Mouse (Mus musculus): Measurements from ENCODE around the gene Dlgap5. TPM values are rescaled to one million over a fixed set of nuclear protein-coding genes. Genes with fewer than 3 reads are reported as not detected.

Dlgap5 gene
- total RNA-seq, 1 experiment from 2014 or later, result 60.2 TPM

DNA sequence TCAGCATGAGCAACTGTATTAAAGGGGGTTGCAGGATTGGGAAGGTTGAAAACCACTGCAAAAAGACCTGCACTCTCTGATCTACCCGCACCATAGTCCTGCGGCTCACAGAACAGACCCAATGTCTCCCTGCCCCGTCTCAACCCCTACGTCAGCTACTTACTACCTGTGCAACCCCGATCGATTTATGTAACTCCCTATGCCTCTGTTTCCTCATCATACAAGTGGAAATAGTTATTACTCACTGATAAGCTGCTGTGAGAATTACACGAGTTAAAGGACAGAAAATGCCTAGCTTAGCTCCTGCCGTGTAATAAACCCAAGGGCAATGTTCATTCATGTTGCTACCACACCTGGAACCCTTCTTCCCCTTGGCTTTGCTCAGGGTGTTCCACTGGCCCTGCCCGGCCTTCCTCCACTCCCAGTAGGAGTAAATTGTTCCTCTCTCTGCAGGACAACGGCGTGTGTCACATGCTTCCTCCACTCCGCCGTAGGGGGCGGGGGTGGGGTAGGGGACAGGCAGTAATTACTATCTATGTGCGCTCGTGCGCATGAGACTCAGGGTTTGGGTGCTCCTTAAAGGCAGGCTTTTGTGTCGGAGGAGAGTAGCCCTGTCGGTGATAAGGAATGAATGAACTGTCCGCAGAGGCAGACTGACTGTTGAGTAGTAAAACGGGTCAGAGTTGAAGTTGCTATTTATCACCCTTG is 53.3 kb downstream of the Dlgap5 start:
- peak; percentile 28 to 34; a peak in 3 of 4 replicates for ATAC-seq (replicated peaks in 1 of 2; ENCODE audit: insufficient read depth in 1 of 2, low FRiP score in 2 of 2, low TSS enrichment in 1 of 2, low read depth in 1 of 2, poor library complexity in 2 of 2, severe bottlenecking in 2 of 2)

DNA sequence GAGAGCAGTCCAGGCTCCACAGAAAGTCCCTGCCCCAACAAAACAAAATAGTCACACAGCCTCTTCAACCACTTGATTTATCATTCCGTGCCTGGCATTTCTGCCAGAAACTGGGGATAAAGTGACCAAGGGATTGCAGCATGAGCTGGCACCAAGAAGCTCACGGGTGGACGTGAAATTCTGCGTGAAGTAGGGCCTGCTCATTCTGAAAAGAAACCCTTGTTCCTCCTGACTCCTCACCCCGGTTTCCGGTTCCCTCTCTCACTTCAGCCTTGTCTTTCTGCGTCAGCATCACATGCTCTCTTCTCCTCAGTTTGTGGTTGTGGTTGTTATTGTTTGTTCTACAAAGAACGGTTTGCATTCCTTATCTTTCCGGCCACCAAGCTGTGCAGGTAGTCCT is 56.3 kb downstream of the Dlgap5 start:
- no peak for ATAC-seq (replicated peaks in 1 of 2; ENCODE audit: insufficient read depth in 1 of 2, low FRiP score in 2 of 2, low TSS enrichment in 1 of 2, low read depth in 1 of 2, poor library complexity in 2 of 2, severe bottlenecking in 2 of 2)

DNA sequence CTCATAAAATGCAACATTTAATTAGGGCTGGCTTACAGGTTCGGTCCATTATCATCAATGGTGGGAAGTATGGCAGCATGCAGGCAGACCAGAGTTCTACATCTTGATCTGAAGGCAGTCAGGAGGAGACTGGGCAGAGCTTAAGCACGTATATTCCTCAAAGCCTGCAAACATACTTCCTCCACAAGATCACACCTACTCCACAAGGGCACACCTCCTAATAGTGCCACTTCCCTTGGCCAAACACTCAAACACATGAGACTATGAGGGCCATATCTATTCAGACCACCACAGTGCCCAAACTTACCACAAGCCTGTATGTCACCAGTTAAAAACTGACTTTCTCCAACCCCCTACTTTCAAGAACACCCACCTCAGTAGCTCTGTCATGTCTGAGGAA is 56.8 kb downstream of the Dlgap5 start:
- ATAC-seq (replicated peaks in 1 of 2; ENCODE audit: insufficient read depth in 1 of 2, low FRiP score in 2 of 2, low TSS enrichment in 1 of 2, low read depth in 1 of 2, poor library complexity in 2 of 2, severe bottlenecking in 2 of 2), result no peak

DNA sequence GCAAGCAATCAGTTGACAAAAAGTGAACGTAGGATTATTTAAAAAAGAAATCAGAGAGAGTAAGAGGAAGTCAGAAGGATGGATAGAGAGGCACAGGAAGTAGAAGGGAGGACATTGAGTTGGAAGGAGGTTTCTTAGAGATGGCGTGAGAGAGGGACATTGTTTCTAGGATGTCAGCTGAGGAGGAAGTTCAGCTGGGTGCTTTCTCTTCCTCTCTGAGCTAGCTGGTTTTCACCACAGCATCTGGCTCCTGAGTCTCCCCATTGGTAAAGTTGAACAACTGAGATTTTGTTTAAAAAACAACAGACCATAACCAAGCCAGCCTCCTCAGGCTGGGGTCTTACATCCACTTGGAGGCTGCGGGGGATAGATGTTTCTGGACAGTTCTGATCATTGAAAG is 58.6 kb downstream of the Dlgap5 start:
- ATAC-seq (replicated peaks in 1 of 2; ENCODE audit: insufficient read depth in 1 of 2, low FRiP score in 2 of 2, low TSS enrichment in 1 of 2, low read depth in 1 of 2, poor library complexity in 2 of 2, severe bottlenecking in 2 of 2), result no peak

DNA sequence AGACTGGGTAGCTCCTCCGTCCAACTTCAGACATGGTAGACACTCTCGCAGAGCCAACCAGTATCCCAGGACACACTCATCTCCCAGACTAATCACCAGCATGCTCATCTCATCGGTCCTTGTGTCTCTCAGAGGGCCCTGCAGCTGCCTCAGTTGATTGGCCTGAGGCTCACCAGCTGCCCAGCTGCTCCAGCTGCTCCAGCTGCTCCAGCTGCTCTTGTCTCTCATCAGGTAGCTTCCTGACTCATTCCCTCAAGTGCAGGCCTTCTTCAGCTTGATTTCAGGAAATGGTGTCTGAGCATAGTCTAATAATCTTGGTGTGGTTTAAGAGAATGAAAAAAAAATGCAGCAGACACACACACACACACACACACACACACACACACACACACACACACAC is 61.6 kb downstream of the Dlgap5 start:
- no peak for ATAC-seq (replicated peaks in 1 of 2; ENCODE audit: insufficient read depth in 1 of 2, low FRiP score in 2 of 2, low TSS enrichment in 1 of 2, low read depth in 1 of 2, poor library complexity in 2 of 2, severe bottlenecking in 2 of 2)

DNA sequence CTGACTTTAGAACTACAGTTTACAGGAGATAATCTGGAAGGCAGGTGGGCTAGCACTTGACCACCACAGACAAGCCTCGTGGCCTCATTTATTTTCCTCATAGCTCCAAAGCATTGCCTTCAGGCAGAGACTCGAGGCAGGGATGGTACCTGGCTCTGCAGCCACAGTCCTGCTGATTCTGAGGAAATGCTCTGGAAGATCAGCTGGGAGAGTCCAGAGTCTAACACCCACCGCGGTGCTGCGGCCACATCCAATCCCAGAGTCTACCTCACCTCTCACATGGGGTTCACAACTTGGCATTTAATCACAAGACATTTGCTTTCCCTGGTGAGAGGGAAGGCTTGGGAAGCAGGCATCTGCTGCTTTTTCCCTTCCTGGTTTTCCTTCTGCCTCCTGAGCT is 63.3 kb downstream of the Dlgap5 start:
- ATAC-seq (replicated peaks in 1 of 2; ENCODE audit: insufficient read depth in 1 of 2, low FRiP score in 2 of 2, low TSS enrichment in 1 of 2, low read depth in 1 of 2, poor library complexity in 2 of 2, severe bottlenecking in 2 of 2), result no peak

DNA sequence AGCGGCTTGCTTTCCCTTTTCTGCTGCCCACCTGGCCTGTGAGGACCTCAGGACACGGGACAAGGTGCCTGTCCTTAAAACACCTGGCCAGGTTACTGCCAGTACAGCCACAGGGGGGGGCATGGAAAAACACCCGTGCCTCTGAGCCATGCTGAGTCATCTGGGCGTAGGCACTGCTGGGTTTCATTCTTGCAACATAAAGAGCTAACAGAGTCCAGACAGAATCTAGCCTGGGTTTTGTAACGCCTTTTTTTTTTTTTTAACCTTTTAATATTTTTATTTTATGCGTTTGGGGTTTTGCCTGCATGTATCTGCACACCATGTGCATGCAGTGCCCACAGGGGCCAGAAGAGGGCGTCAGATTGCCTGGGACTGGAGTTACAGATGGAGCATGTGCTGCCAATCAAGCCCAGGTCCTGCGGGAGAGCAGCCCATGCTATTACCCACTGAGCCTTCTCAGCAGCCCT is 64.1 kb downstream of the Dlgap5 start:
- peak; percentile 32 to 48; a peak in 1 of 4 replicates for ATAC-seq (replicated peaks in 1 of 2; ENCODE audit: insufficient read depth in 1 of 2, low FRiP score in 2 of 2, low TSS enrichment in 1 of 2, low read depth in 1 of 2, poor library complexity in 2 of 2, severe bottlenecking in 2 of 2)

DNA sequence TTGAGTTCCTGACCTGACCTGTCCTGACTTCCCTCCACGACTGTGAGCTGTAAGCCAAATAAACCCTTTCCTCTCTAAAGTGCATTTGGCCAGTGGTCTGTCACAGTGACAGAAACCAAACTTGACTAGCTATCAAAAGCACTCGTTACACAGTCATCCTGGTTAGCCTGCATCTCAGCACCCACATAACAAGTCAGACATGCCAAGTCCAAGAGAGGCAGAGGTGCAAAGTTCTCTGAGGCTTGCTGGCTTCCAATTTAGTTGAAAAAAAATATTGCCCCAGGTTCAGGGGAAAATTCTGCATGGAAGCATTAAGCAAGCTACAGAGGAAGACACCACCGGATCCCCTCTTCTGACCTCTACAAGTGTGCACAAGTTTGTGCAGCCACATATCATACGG is 65.0 kb downstream of the Dlgap5 start:
- no peak for ATAC-seq (replicated peaks in 1 of 2; ENCODE audit: insufficient read depth in 1 of 2, low FRiP score in 2 of 2, low TSS enrichment in 1 of 2, low read depth in 1 of 2, poor library complexity in 2 of 2, severe bottlenecking in 2 of 2)

DNA sequence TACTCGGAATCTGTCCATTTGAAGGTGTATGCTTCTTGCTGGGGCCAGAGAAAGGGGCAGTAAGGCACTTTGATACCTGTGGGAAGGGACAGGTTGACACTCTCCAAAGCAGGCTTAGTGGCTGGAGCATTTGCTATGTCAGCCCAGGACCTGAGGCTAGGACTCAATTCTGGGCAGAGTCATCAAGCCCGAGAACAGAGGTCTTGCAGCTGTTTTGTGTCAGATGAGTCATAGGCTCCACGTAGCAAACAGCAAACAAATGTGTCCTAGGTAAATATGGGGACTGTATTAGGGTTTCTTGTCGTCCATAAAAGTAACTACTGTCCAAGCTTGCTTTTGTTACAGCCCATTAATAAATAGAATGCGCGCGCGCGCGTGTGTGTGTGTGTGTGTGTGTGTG is 65.9 kb downstream of the Dlgap5 start:
- no peak for ATAC-seq (replicated peaks in 1 of 2; ENCODE audit: insufficient read depth in 1 of 2, low FRiP score in 2 of 2, low TSS enrichment in 1 of 2, low read depth in 1 of 2, poor library complexity in 2 of 2, severe bottlenecking in 2 of 2)

DNA sequence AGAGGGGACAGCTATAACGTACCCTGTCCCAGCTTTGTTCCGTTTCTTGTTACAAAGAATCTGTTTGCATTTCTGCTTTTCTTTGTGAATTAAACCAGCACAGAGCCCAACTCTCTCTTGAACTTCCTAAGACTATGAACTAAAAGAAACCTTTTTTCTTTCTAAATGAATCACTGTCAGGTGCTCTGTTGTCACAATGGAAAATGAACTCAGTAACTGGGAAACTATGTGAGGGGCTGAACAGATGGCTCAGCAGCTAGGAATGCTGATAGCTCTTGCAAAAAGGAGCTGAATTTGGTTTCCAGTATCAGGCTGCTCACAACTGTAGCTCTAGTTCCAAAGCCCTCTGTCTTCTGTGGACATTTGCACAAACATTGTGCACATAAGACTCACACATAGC is 67.2 kb downstream of the Dlgap5 start:
- ATAC-seq (replicated peaks in 1 of 2; ENCODE audit: insufficient read depth in 1 of 2, low FRiP score in 2 of 2, low TSS enrichment in 1 of 2, low read depth in 1 of 2, poor library complexity in 2 of 2, severe bottlenecking in 2 of 2), result no peak

DNA sequence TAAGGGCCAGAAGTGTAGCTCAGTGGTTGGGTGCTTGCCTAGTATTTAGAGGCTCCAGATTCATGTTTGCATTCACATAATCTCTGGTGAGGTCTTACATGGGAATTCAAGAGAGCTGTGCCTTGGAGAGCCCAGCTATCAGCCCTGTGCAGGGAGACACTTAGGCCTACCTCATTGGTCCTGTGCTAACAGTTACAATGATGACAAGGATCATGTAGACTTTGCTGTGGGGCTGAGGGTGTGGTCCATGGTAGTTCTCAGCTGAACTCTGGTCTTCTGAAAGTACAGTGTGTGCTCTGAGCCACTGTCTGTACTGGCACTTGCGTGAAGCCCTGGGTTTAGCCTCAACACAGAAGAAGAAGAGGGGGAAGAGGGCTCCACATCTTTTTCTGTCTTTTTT is 71.5 kb downstream of the Dlgap5 start:
- ATAC-seq (replicated peaks in 1 of 2; ENCODE audit: insufficient read depth in 1 of 2, low FRiP score in 2 of 2, low TSS enrichment in 1 of 2, low read depth in 1 of 2, poor library complexity in 2 of 2, severe bottlenecking in 2 of 2), result no peak

DNA sequence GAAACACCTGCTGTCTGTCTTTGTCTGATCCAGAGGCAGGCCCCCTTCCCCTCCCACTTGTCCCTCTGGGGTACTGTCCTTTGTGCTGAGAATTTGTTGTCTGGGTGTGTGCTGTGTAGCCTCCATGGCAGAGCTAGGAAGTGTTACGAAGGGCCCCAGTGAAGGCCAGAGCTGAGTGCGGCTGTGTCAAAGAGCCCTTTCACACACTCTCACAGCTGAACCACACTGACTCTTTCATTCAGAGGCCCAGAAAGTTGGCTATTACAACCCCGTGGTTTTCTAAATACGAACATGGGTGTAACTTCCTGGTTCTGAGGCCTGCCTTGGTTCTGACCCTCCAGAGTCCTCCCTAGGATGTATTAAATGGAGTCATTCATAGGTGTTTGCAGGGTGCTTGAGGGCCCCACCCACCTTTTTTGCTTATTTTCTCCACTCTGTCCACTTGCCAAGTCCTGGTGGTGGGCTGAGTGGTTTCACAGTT is 76.4 kb downstream of the Dlgap5 start:
- ATAC-seq (replicated peaks in 1 of 2; ENCODE audit: insufficient read depth in 1 of 2, low FRiP score in 2 of 2, low TSS enrichment in 1 of 2, low read depth in 1 of 2, poor library complexity in 2 of 2, severe bottlenecking in 2 of 2), result no peak

DNA sequence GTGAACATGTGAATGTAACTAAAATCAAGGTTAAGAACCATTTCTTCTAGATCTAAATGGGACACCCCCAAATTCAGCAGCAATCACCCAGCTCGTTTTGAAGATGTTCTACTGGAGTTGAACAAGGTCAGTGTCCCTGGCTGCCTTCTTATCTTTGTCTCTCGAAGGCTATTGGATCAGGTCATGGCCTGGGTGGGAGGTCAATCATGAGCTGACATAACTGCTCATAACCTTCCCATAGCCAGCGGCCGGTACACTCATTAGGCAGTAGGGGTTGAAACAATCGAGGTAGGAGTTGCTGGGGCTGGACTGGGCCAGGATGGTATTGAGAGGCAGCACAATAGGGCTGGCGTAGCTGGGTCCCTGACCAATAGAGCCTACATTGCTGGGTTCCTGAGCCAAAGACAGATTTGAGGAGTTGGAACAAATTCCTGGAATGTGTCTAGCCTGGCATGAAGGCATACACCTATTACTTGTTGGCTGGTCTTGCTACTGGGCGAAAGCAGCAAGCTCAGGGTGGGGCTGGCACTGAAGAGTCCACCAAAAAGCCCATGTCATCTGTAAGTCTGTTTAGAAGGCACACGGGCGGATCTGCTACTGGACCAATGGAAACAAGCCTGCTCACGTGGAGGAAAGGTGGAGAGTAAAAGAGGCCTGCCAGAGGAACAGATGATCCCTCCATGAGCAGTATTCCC is 77.8 kb downstream of the Dlgap5 start:
- no peak for ATAC-seq (replicated peaks in 1 of 2; ENCODE audit: insufficient read depth in 1 of 2, low FRiP score in 2 of 2, low TSS enrichment in 1 of 2, low read depth in 1 of 2, poor library complexity in 2 of 2, severe bottlenecking in 2 of 2)

Other genes with a start within 250 kb of the Dlgap5 start
- gene Gch1, start 229.0 kb downstream of the Dlgap5 start, total RNA-seq (2017), result 6.6 and 9.4 TPM in 2 replicates
- 97.9 and 104 TPM in 2 replicates for gene Wdhd1, start 141.6 kb downstream of the Dlgap5 start, total RNA-seq (2017)
- 25.4 and 30.9 TPM in 2 replicates for gene Socs4, start 141.5 kb downstream of the Dlgap5 start, total RNA-seq (2017)
- 59.2 and 77.2 TPM in 2 replicates for gene Mapk1ip1l, start 120.1 kb downstream of the Dlgap5 start, total RNA-seq (2017)
- gene Lgals3, start 50.7 kb downstream of the Dlgap5 start, total RNA-seq (2017), result 4.8 and 30.8 TPM in 2 replicates
- gene Fbxo34, start 32.0 kb upstream of the Dlgap5 start, total RNA-seq (2017), result 21.3 and 28.6 TPM in 2 replicates
- gene Atg14, start 152.2 kb upstream of the Dlgap5 start, total RNA-seq (2017), result 10.3 and 27.1 TPM in 2 replicates
- 104 and 115 TPM in 2 replicates for gene Ktn1, start 230.0 kb upstream of the Dlgap5 start, total RNA-seq (2017)